Mouse (Mus musculus) erythroblast, embryonic 14.5 days (primary cell): ENCODE results near the gene Ptprg.

Source experiments
- GATA1 ChIP-seq: IDR thresholded peaks from 2 replicates; pipeline ENCODE4 v1.6.1; 2012; ENCODE audit warnings: low read length, inconsistent platforms, mixed read lengths
- TAL1 ChIP-seq: IDR thresholded peaks from 3 replicates; pipeline ENCODE4 v1.6.1; 2012; ENCODE audit warnings: low read length, inconsistent platforms, mixed read lengths

- no peak for TF ChIP-seq GATA1
- TF ChIP-seq TAL1 = no peak
Observed at GRCm38 (mm10) chr14:11871752-11872344, 318.5 kb downstream of the Ptprg start.
